Mouse (Mus musculus) adrenal gland, postnatal 25 days (tissue): Measurements from ENCODE around the gene Ms4a10. TPM values are rescaled to one million over a fixed set of nuclear protein-coding genes. Genes with fewer than 3 reads are reported as not detected.

ENCODE experiments used
- DNase-seq: peaks from one replicate; pipeline ENCODE4 v3.0.0; 2021; ENCODE audit warnings: mixed read lengths
- total RNA-seq: library from RNA; stranded (reverse); gene quantifications from 2 replicates; pipeline ENCODE4 v1.2.3, GENCODE M21; 2021

The Ms4a10 gene
- total RNA-seq, 1 experiment from 2014 or later: 30.9 TPM

DNA sequence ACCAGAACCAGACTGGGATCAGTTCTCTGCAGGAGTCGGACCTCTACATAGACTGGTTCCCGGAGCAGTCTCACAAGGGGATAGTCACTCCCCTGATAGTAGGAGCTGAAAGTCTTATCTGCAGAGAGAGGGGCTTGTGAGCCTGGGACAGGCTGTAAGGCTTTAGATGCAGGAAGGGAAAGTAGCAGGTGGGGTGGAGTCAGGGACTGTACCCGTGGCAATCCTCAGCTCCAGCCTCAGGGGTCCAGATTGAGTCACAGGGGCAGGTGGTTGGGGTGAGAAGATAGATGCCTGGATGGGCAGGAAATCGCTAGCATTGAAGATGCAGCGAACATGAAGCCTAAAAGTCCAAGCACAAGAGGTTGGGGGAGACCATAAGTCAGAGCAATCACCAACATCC is 58.0 kb downstream of the Ms4a10 start:
- DNase-seq: no peak

DNA sequence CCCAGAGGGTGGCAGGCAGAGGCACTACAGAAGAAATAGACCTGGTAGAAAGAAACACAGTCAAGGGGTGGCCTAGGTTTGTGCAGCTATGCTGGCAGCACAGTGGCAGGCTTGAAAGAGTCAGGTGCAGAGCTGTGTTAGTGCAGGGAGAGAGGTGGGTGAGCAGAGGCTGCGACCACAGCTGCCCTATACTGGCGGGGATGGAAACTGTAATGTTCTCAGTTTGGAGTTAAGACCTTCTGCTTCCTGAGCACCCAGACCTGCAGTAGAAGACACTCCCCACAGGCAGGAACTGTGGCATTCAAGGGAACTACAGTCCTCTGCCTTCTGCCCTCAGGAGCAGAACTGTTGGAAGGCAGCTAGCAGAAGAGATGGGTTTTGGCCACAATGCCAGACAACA is 59.6 kb downstream of the Ms4a10 start:
- DNase-seq: no peak

DNA sequence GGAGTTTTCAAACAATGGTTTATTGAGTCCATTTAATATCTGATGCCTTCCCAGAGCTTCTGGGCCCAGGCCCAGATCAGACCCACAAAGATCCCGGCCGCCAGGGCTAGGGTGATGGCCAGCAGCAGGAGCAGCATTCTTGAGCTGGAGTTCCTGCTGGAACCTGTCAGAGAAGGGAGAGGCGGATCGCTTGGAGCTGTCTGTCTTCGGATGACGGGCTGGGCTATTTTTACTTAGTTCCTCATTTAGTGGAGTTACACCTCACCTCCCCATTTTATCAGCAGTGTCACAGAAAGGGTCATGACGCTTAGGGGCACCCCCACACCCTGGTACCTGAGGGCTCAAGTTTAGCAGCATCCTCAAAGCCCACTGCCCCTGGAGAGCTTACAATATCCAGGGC is 60.2 kb downstream of the Ms4a10 start:
- DNase-seq: no peak

Other genes with a start within 250 kb of the Ms4a10 start
- gene Cd5, start 235.7 kb downstream of the Ms4a10 start, total RNA-seq: 0.12 TPM in 1 of 2 replicates, not detected in the other
- gene Cd6, start 144.6 kb downstream of the Ms4a10 start, total RNA-seq: not detected in 2 replicates
- gene Slc15a3, start 134.9 kb downstream of the Ms4a10 start, total RNA-seq: 3.2 and 4.0 TPM in 2 replicates
- gene Tmem132a, start 104.7 kb downstream of the Ms4a10 start, total RNA-seq: 30.5 and 32.8 TPM in 2 replicates
- gene Tmem109, start 92.7 kb downstream of the Ms4a10 start, total RNA-seq: 143 and 161 TPM in 2 replicates
- 196 and 223 TPM in 2 replicates for gene Prpf19, start 79.4 kb downstream of the Ms4a10 start, total RNA-seq
- not detected in 2 replicates for gene Zp1, start 54.0 kb downstream of the Ms4a10 start, total RNA-seq
- gene Ptgdr2, start 37.5 kb downstream of the Ms4a10 start, total RNA-seq: 0.12 and 0.48 TPM in 2 replicates
- 14.5 and 16.7 TPM in 2 replicates for gene Ccdc86, start 25.4 kb downstream of the Ms4a10 start, total RNA-seq
- gene Ms4a15, start 18.6 kb upstream of the Ms4a10 start, total RNA-seq: not detected in 2 replicates
- gene Ms4a18, start 43.4 kb upstream of the Ms4a10 start, total RNA-seq: not detected in 2 replicates
- gene Ms4a8a, start 106.4 kb upstream of the Ms4a10 start, total RNA-seq: 0.90 and 0.94 TPM in 2 replicates
- gene 1700017D01Rik, start 156.2 kb upstream of the Ms4a10 start, total RNA-seq: not detected in 2 replicates
- gene 1700025F22Rik, start 190.7 kb upstream of the Ms4a10 start, total RNA-seq: not detected in 2 replicates
- not detected in 2 replicates for gene Ms4a13, start 222.1 kb upstream of the Ms4a10 start, total RNA-seq